Comparison of ENCODE assay signal across 10 mouse cellular contexts in the genomic region with DNA sequence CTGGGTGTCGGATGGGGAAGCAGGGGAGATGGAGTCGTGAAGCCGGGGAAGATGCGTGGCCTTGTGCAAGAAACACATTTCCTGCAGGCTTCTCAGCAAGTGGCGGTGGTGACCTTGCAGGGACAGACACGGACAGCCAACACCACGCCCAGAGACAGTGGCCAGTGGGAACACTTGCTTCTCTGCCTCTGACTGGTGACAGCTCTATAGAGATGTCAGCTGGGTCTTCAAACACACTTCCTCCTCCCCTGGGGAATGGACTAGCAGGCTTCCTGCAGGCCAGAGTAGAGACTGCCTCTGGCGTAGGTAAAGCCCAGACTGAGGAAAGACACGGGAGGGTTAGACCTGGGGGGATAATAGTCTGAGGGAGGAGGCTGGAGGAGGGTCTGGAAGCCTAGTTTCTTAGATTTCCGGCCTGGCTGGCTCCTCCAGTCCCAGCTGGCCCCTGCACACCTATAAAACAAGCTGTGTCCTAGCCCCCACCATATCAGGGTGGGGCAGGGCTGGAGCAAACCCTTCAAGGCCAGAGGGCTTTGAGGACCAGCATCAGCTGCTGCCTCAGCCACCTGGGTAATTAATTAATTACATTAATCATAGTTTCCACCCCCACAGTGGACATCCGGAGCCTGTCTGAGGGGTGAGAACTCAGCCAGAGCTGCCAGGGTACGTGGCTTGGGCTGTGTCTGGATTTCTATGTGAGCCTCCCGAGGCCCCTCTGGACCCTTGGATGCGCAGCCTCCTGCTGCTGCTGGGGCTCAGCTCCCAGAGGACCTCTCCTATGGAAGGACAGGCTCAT. TPM values are rescaled to one million over a fixed set of nuclear protein-coding genes. Genes with fewer than 3 reads are reported as not detected.
DNase-seq lines count a peak whose midpoint lies in the region; ATAC-seq lines count a peak whose summit lies in the region.
"Had no signal": no experiment of that assay in that cellular context is flagged by ENCODE, and none has a peak within 500 bp of the region (broad histone marks: within the 10 kb centered on the region; RNA-seq: fewer than 3 reads in every experiment).

No protein-coding gene starts in this region.

- H3K9me3 ChIP-seq in neural tube, embryonic 12.5 days, result no peaks in the 10 kb centered on the region
- H3K9me3 ChIP-seq: G1E had no signal

- H3K27me3 ChIP-seq in neural tube, embryonic 12.5 days (replicated peaks), result no peaks in the 10 kb centered on the region

- H3K36me3 ChIP-seq in neural tube, embryonic 12.5 days, result peaks cover 13% of the 10 kb centered on the region

- H3K27ac ChIP-seq in neural tube, embryonic 12.5 days, result no peak overlapping the region

- no peak for ATAC-seq in neural tube, embryonic 12.5 days (ENCODE audit: low FRiP score, low read depth)

- WGBS in neural tube, embryonic 12.5 days, result 65% methylated on average over 14 of the region's 14 CpGs

- DNase-seq in neural tube, embryonic 10.5 days (ENCODE audit: extremely low spot score, low spot score), result no peak
- DNase-seq in heart, postnatal 14 days, result peak; percentile 62 to 67
- DNase-seq in kidney, postnatal 4 days, result peak; percentile 48 to 69
- peak; percentile 56 for DNase-seq in testis, postnatal 14 days (ENCODE audit: low spot score)
- DNase-seq in spleen, adult 18-20 months, result no peak
- DNase-seq in cerebellum, postnatal 14 days, result no peak
- no peak for DNase-seq in layer of hippocampus, adult 9-10 months (ENCODE audit: low spot score)

- intact Hi-C loops in heart, postnatal 14 days (cut with DNase I), result loop anchor here (2.0 kb wide), 1 partner anchor 28 kb away; no protein-coding TSS in a partner anchor

- H3K9ac ChIP-seq in neural tube, embryonic 12.5 days, result 0 out of 2 replicates have a peak overlapping the region, but pooled peaks have one; percentile 2

- peak overlapping the region; percentile 3; the same call in 1 of the 2 replicates for H3K4me2 ChIP-seq in neural tube, embryonic 12.5 days (replicated peaks)

- peaks cover 39% of the 10 kb centered on the region for H3K4me1 ChIP-seq in neural tube, embryonic 12.5 days

- H3K4me3 ChIP-seq in neural tube, embryonic 12.5 days, result no peak overlapping the region
- H3K4me3 ChIP-seq: erythroblast, embryonic 14.5 days had no signal

RNA-seq across cellular contexts. Expression of gene Nectin2, which starts 5.5 kb away (rescaled TPM):
- polyA plus RNA-seq in neural tube, embryonic 12.5 days (2016; fragmentation: Nextera tagmentation; extraction: Ambion mirVana), result 63.5 and 64.4 TPM in 2 replicates
- 10 to 100 TPM; 37.2 to 39.7 TPM for total RNA-seq in heart, postnatal 14 days (2021)

RNA-seq across cellular contexts. Expression of gene Bcam, which starts 26.0 kb away (rescaled TPM):
- polyA plus RNA-seq in neural tube, embryonic 12.5 days (2016; fragmentation: Nextera tagmentation; extraction: Ambion mirVana), result 15.1 and 15.4 TPM in 2 replicates
- total RNA-seq in heart, postnatal 14 days (2021), result 100 to 1,000 TPM; 225 to 236 TPM
- polyA plus RNA-seq: erythroblast, embryonic 14.5 days; G1E had no signal

RNA-seq across cellular contexts. Expression of gene Tomm40, which starts 29.6 kb away (rescaled TPM):
- polyA plus RNA-seq in neural tube, embryonic 12.5 days (2016; fragmentation: Nextera tagmentation; extraction: Ambion mirVana), result 159 and 165 TPM in 2 replicates
- total RNA-seq in heart, postnatal 14 days (2021), result 100 to 1,000 TPM; 107 to 120 TPM

RNA-seq across cellular contexts. Expression of gene Apoe, which starts 45.8 kb away (rescaled TPM):
- polyA plus RNA-seq in neural tube, embryonic 12.5 days (2016; fragmentation: Nextera tagmentation; extraction: Ambion mirVana), result 204 and 207 TPM in 2 replicates
- total RNA-seq in heart, postnatal 14 days (2021), result 100 to 1,000 TPM; 243 to 352 TPM

RNA-seq across cellular contexts. Expression of gene Cblc, which starts 51.8 kb away (rescaled TPM):
- 0.73 and 0.87 TPM in 2 replicates for polyA plus RNA-seq in neural tube, embryonic 12.5 days (2016; fragmentation: Nextera tagmentation; extraction: Ambion mirVana)
- not detected for total RNA-seq in heart, postnatal 14 days (2021)
- total RNA-seq: G1E had no signal
- polyA plus RNA-seq: erythroblast, embryonic 14.5 days; G1E had no signal

Comparison
In these comparisons a context has a peak if more than half of its experiments do, and no peak if none do; other contexts are left out.
1. DNase-seq: peak in heart, postnatal 14 days (2 of 2), kidney, postnatal 4 days (2 of 2) and testis, postnatal 14 days (single experiment); none in neural tube, embryonic 10.5 days (single experiment), spleen, adult 18-20 months (0 of 2), cerebellum, postnatal 14 days (0 of 2) and layer of hippocampus, adult 9-10 months (single experiment).